Mouse (Mus musculus) ES-E14 (cell line): ENCODE data around the gene Tex10. TPM values are rescaled to one million over a fixed set of nuclear protein-coding genes. Genes with fewer than 3 reads are reported as not detected.

Experiments
- DNase-seq: peaks from one replicate; pipeline ENCODE4 v3.0.0-alpha.2; 2013; ENCODE audit warnings: low read depth, low spot score
- H3K27ac ChIP-seq: 2 replicates; pipeline ENCODE4 v1.5.1; 2012; ENCODE audit warnings: low read depth, mild to moderate bottlenecking, low read length, moderate library complexity, mixed read lengths; ENCODE audit not compliant: poor library complexity, insufficient read depth, severe bottlenecking
- H3K36me3 ChIP-seq: 2 replicates; pipeline ENCODE4 v1.6.1; 2012; ENCODE audit warnings: mild to moderate bottlenecking, low read length, moderate library complexity, mixed read lengths; ENCODE audit not compliant: control insufficient read depth, poor library complexity, insufficient read depth, severe bottlenecking
- H3K4me1 ChIP-seq, 2 experiments: fragments of 150-350 bp in 1 of 2; sonication (generic) in 1 of 2; 2 replicates each; pipeline ENCODE4 v1.6.1; 2012; ENCODE audit warnings: low read length in 2 of 2, mild to moderate bottlenecking in 1 of 2, mixed read lengths in 1 of 2; ENCODE audit not compliant: control insufficient read depth in 2 of 2, insufficient read depth in 2 of 2, poor library complexity in 1 of 2
- H3K4me3 ChIP-seq, 2 experiments: fragments of 150-350 bp in 1 of 2; sonication (generic) in 1 of 2; 2 replicates each; pipeline ENCODE4 v1.5.1; 2012; ENCODE audit warnings: low read length in 2 of 2, low read depth in 1 of 2, mild to moderate bottlenecking in 1 of 2, mixed read lengths in 1 of 2; ENCODE audit not compliant: insufficient read depth in 1 of 2, poor library complexity in 1 of 2, severe bottlenecking in 1 of 2
- H3K9ac ChIP-seq: 2 replicates; pipeline ENCODE4 v1.6.1; 2012; ENCODE audit warnings: low read depth, mild to moderate bottlenecking, low read length, mixed read lengths; ENCODE audit not compliant: poor library complexity, insufficient read depth, severe bottlenecking
- H3K9me3 ChIP-seq: fragments of 150-350 bp; sonication (generic); 2 replicates; pipeline ENCODE4 v1.6.1; 2012; ENCODE audit warnings: low read depth, mild to moderate bottlenecking, low read length; ENCODE audit not compliant: control insufficient read depth, insufficient read depth
- CHD2 ChIP-seq: IDR thresholded peaks from 2 replicates; pipeline ENCODE4 v1.6.1; 2014; ENCODE audit warnings: mild to moderate bottlenecking, low read depth, low read length, inconsistent platforms
- HCFC1 ChIP-seq: IDR thresholded peaks from 2 replicates; pipeline ENCODE4 v1.6.1; 2012; ENCODE audit warnings: low read length, inconsistent platforms, borderline replicate concordance; ENCODE audit not compliant: insufficient read depth
- MAFK ChIP-seq: IDR thresholded peaks from 2 replicates; pipeline ENCODE4 v1.6.1; 2014; ENCODE audit warnings: mild to moderate bottlenecking, low read depth, low read length, inconsistent platforms; ENCODE audit not compliant: insufficient read depth
- ZC3H11A ChIP-seq: IDR thresholded peaks from 2 replicates; pipeline ENCODE4 v1.6.1; 2012; ENCODE audit warnings: low read depth, mild to moderate bottlenecking, inconsistent platforms, low read length, borderline replicate concordance
- ZNF384 ChIP-seq: IDR thresholded peaks from 2 replicates; pipeline ENCODE4 v1.6.1; 2012; ENCODE audit warnings: low read depth, low read length, inconsistent platforms
- in situ Hi-C, 2 experiments: fragments of 600-800 bp; cut with MboI; formaldehyde crosslinking; loops; one replicate each; pipeline ENCODE4 v1.15.1; 2025; ENCODE audit warnings: low sequenced_read_pairs in 2 of 2, inconsistent platforms in 1 of 2; ENCODE audit not compliant: unreplicated experiment in 2 of 2
- total RNA-seq: library from RNA; depleted of rRNA; stranded (reverse); fragments of 300-350 nt; gene quantifications from 2 replicates; pipeline ENCODE4 v1.2.3, GENCODE M21; 2012

Gene Tex10
- total RNA-seq, 1 experiment = 94.1 TPM

DNA sequence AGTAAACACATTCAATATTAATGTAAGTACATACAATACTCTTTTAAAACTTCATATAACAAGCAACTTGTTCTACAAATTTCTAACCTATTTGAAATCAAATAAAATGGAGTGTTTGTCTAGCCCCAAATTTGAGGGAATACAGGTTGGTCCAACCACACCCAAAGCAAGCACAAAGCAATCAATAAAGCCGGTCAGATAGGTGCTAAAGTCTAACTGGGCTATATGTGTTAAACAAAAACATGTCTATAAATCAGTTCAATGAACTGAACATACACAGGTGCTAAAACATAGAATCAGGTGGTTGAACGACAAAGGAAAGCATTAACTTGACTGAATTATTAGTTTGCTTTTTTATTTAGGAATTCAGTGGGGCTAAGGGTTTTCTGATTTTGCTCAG is 45.2 kb downstream of the Tex10 start:
- TF ChIP-seq ZC3H11A = no peak
- TF ChIP-seq MAFK = no peak
- TF ChIP-seq ZNF384 = no peak
- no peak for TF ChIP-seq CHD2
- TF ChIP-seq HCFC1 = no peak
- no peaks in the 10 kb centered on the region for H3K9me3 ChIP-seq
- H3K9ac ChIP-seq = no peak overlapping the region
- H3K36me3 ChIP-seq = peaks cover 34% of the 10 kb centered on the region
- H3K27ac ChIP-seq = no peak overlapping the region
- DNase-seq = no peak
- H3K4me3 ChIP-seq = no peak overlapping the region
- peaks cover 0 to 11% of the 10 kb centered on the region in 2 experiments; a peak in 2 of 4 replicates for H3K4me1 ChIP-seq
- in situ Hi-C loops = no loop called here

DNA sequence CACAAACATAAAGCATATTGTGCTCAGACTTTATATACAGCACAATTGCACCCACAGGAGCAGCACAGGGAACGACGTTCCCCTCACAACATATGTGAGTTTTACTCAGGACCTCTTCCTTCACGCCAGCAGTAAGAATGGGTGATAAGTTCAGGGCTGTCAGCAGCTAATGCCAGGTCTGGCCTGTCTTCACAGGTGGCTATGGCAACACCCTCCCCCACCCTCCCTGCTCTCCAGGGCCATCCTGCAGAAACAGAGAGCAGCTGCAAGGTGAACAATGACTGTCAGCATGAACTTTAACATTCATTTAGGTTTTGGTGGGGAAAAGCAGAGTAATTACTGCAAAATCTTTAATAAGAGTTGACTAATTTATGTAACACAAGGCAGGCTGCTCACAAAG is 45.8 kb downstream of the Tex10 start:
- H3K36me3 ChIP-seq = peaks cover 27% of the 10 kb centered on the region
- no peak overlapping the region for H3K4me3 ChIP-seq
- no peak for DNase-seq
- H3K27ac ChIP-seq = no peak overlapping the region
- no peaks in the 10 kb centered on the region for H3K9me3 ChIP-seq
- in situ Hi-C loops = no loop called here
- TF ChIP-seq HCFC1 = no peak
- H3K9ac ChIP-seq = no peak overlapping the region
- H3K4me1 ChIP-seq = peaks cover 0 to 11% of the 10 kb centered on the region in 2 experiments; a peak in 2 of 4 replicates

DNA sequence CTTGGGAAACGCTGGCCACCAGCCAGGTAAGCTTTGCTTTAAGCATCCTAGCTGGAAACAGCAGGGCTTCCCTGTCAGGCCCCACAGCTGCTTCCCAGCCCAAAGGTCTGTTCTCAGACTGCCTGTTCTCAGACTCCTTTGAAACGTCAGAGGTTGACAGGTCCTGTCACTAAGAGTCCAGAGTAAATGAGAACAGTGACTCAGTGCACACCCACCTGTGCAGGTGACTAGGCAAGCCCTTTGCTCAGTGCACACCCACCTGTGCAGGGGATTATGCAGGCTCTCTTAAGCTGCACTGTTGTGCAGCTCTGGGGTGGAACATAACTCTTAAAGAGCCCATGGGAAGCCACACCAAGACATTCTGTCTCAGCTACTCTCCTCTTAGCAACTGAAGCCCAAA is 49.5 kb downstream of the Tex10 start:
- TF ChIP-seq ZC3H11A (no peak), CHD2 (no peak), HCFC1 (no peak), MAFK (no peak), ZNF384 (no peak)
- in situ Hi-C loops = no loop called here
- no peak for DNase-seq

DNA sequence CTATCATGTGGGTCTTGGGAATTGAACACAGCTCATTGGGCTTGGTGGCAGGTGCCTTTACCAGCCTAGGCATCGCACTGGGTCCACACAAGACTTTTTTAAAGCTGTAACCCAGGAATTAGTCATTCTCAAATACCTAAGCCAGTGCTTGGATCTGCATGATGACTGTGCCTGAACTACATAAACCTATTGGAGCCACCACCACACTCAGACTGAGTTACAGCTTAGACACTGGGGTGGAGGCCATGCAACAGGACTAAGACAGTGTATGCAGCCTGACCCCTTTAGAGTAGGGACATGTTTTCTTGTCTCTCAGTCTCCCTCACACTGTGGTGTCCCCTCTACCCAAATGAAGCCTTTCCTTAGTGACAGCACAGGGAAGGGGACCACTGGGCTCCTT is 50.6 kb downstream of the Tex10 start:
- H3K9me3 ChIP-seq = no peaks in the 10 kb centered on the region
- no peak for DNase-seq
- in situ Hi-C loops = no loop called here
- peaks cover 13% of the 10 kb centered on the region for H3K36me3 ChIP-seq
- peaks cover 0 to 13% of the 10 kb centered on the region in 2 experiments; a peak in 2 of 4 replicates for H3K4me1 ChIP-seq
- H3K9ac ChIP-seq = no peak overlapping the region
- TF ChIP-seq MAFK (no peak), ZC3H11A (no peak), ZNF384 (no peak), HCFC1 (no peak), CHD2 (no peak)
- no peak overlapping the region for H3K4me3 ChIP-seq
- H3K27ac ChIP-seq = no peak overlapping the region

More for the DNA sequence above, 49.5 kb downstream of the Tex10 start:
- Histone ChIP-seq H3K36me3 (peaks cover 13% of the 10 kb centered on the region), H3K4me1 (peaks cover 0 to 13% of the 10 kb centered on the region in 2 experiments; a peak in 2 of 4 replicates), H3K4me3 (no peak overlapping the region), H3K9me3 (no peaks in the 10 kb centered on the region), H3K27ac (no peak overlapping the region), H3K9ac (no peak overlapping the region)

DNA sequence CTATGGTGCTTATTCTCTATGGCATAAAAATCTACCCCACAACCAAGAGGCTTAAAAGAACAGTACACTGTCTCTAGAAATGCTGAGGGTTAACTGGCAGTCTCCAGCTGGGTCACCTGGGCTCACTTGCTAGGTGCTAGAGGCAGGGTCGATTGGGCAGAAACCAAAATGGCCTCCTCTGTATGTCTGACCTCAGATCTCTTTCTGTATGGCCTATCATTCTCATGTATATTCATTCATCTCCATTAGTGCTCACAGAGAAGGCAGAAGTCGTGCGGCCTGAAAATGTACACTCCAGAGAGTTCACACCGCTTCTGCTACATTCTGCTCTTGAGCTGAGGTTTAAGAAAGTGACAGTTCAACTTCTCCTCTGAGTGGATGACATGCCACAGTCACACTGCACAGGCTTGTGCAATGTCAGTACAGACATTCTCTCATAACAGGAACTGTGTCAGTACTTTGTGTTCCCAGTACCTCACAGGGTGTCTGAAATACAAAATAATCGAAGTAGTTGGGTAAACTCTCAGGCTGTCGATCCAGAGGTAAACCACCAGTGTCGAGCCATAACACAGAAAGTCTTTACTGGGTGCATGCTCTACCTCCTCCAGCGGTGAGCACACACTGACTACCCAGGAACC is 54.3 kb downstream of the Tex10 start:
- no peak for DNase-seq
- in situ Hi-C loops = no loop called here
- peaks cover 0 to 2% of the 10 kb centered on the region in 2 experiments; a peak in 1 of 4 replicates for H3K4me1 ChIP-seq
- H3K36me3 ChIP-seq = peaks cover 8% of the 10 kb centered on the region; the same call in 1 of the 2 replicates
- no peak overlapping the region for H3K4me3 ChIP-seq
- no peak overlapping the region for H3K9ac ChIP-seq
- no peak overlapping the region for H3K27ac ChIP-seq
- no peaks in the 10 kb centered on the region for H3K9me3 ChIP-seq
- TF ChIP-seq ZNF384 = no peak
- no peak for TF ChIP-seq ZC3H11A
- TF ChIP-seq CHD2 = no peak
- TF ChIP-seq MAFK = no peak
- no peak for TF ChIP-seq HCFC1
